Mouse (Mus musculus) heart, postnatal 36 days (tissue): ENCODE measurements around the gene Rnase12. TPM values are rescaled to one million over a fixed set of nuclear protein-coding genes. Genes with fewer than 3 reads are reported as not detected.
"Not testable (repeated sequence)": the region's sequence is repeated elsewhere in the genome, so short reads cannot be mapped to it uniquely, and the experiment has no call there.

Experiments
- DNase-seq, 2 experiments: peaks; one replicate each; pipeline ENCODE4 v3.0.0; 2021 to 2022
- intact Hi-C: fragments of 180-260 bp; cut with DNase I; formaldehyde crosslinking; loops from one replicate; pipeline ENCODE4 v1.15.1; 2025
- total RNA-seq, 2 experiments: library from RNA; stranded (reverse); gene quantifications; 2 replicates each; pipeline ENCODE4 v1.2.3; 2021

Gene Rnase12
- total RNA-seq, 2 experiments from 2014 or later, result not detected

- intact Hi-C loops, result loop anchor here (2.0 kb wide), 1 partner anchor 51 kb away; no protein-coding TSS in a partner anchor
- DNase-seq, result no peak
Observed at GRCm38 (mm10) chr14:51027387-51028155, 29.9 kb downstream of the Rnase12 start.

DNA sequence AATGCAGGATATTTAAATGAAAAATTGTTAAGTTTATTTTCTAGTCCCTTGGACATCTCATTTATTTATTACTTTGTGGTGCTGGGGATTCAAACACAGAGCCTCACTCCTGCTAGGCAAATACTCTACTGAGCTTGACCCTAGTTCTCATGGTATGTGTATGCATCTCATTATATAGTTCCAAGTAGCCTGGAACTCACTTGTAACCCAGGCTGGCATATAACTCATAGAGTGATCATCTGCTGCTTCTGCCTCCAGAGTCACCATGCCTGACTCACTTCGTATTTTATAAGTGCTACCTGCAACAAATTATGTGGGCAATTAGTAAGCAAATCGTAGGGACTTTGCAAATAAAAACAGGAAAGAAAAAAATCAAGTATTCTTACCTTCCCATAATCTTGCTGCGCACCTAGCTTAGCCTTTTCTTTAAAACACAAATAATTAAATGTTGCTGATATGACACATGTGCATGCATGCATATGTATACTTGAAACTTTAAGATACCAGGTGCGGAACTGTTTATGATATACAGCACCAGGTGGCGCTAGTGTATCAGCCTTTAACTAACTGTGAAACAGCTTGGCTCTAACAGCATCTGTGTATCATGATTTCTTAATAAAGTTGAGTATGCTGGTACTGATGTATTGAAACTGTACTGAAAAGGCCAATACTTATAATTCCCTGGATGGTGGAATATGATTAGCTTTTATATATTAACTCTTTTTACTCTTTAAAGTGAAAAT, 30.9 kb downstream of the Rnase12 start:
- DNase-seq, result peak; percentile 64 to 69

GRCm38 (mm10) chr14:51024820-51025219, 32.6 kb downstream of the Rnase12 start:
- intact Hi-C loops, result no loop called here

More for the DNA sequence above, 30.9 kb downstream of the Rnase12 start:
- intact Hi-C loops, result loop anchor here (1.0 to 2.0 kb wide), 3 partner anchors 37 to 72 kb away; no protein-coding TSS in a partner anchor

DNA sequence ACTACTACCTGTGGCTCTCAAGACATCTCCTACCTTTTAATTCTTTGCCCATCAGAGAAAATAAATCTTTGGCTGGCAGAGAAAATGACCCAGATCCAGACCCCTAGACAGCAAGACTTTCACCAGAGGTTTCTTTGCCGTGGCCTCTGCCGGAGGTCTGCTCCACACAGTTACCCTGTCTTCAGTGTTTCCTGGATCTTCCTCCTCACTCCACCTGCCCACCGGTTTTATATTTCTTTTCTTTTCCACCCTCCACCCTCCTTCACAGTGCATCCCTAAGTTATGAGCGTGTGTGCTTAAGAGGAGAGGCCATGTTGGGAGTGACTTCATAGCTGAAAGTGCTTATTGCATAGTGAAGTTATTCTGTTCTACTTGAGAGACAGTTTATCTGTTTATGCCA, 34.0 kb downstream of the Rnase12 start:
- DNase-seq, result no peak
- intact Hi-C loops, result no loop called here

More at GRCm38 (mm10) chr14:51024820-51025219, 32.6 kb downstream of the Rnase12 start:
- no peak for DNase-seq

DNA sequence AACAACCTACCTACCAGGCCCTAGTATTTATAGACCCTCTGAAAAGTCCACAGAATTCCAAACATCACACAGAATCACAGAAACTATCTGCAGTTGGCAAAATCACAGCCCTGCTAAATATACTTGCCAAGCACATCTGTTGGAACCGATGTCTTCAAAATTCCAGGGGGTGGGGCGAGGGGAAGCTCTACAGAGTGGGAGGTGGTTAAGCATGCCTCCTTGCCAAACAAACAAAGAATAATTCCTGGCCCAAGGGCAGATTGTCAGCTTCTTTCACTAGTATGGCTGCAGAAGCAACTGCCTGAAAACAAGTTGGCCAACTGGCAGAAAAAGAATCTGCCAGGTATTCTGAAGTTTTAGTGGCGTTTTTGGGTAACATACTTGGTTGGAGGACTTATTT, 40.2 kb downstream of the Rnase12 start:
- DNase-seq, result peak; percentile 31 to 34
- intact Hi-C loops, result loop anchor here (5.0 kb wide), 1 partner anchor 35 kb away; no protein-coding TSS in a partner anchor

- no peak for DNase-seq
- intact Hi-C loops, result loop anchor here (5.0 kb wide), 1 partner anchor 33 kb away; no protein-coding TSS in a partner anchor
Observed at GRCm38 (mm10) chr14:51015780-51016179, 41.7 kb downstream of the Rnase12 start.

- intact Hi-C loops, result loop anchor here (5.0 kb wide), 1 partner anchor 32 kb away; no protein-coding TSS in a partner anchor
- not testable (repeated sequence) for DNase-seq
Observed at GRCm38 (mm10) chr14:51014724-51015123, 42.7 kb downstream of the Rnase12 start.

GRCm38 (mm10) chr14:51009572-51009971, 47.9 kb downstream of the Rnase12 start:
- intact Hi-C loops, result no loop called here
- no peak for DNase-seq

GRCm38 (mm10) chr14:51008781-51009180, 48.7 kb downstream of the Rnase12 start:
- DNase-seq, result no peak
- intact Hi-C loops, result no loop called here

- peak; percentile 60 to 76 for DNase-seq
- intact Hi-C loops, result no loop called here
Observed at GRCm38 (mm10) chr14:51007914-51008713, 49.3 kb downstream of the Rnase12 start.

DNA sequence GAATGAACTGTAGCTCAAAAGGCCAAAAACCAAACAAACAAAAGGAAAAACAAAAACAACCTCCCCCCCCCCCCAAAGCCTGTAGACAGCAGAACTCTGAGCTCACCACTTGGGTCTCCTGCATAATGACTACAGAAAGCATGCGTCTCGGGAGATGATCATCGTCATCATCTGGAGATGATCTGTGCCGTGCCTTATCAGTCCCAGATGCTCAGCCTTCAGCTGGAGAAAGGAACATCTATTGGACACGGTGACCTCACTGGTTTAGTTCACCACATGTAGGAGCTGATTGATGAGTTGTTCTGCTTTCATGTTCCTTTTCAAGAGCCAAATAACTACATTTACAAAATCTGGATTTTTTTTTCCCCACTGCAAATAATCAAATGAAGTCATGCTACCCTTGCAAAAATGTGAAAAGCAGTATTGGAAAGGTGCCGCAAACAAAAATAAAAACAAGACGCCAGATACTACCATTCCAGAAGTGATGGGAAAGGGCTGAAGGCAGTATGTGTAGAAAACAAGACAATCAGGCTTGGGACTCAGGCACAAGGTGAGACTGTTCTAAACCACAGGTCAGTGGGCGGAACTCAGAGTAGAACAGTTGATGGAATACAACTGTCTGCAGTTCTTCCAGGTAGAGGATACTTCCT, 50.2 kb downstream of the Rnase12 start, which contains the start of gene Rnase10:
Gene Rnase10, plus strand, starts transcription at position 600 of the 650 bp plus-strand sequence.
- intact Hi-C loops, result no loop called here

More for the DNA sequence above, 50.2 kb downstream of the Rnase12 start, which contains the start of gene Rnase10:
- DNase-seq, result no peak

Other genes with a start within 250 kb of the Rnase12 start
- gene Ccnb1ip1, start 249.9 kb downstream of the Rnase12 start, total RNA-seq, result not detected
- 10 to 100 TPM; 14.3 to 15.7 TPM for gene Parp2, start 249.8 kb downstream of the Rnase12 start, total RNA-seq
- 10 to 100 TPM; 10.3 to 13.9 TPM for gene Tep1, start 187.1 kb downstream of the Rnase12 start, total RNA-seq
- 10 to 100 TPM; 27.6 to 43.8 TPM for gene Klhl33, start 160.2 kb downstream of the Rnase12 start, total RNA-seq
- 10 to 100 TPM; 75.7 to 79.2 TPM for gene Osgep, start 132.8 kb downstream of the Rnase12 start, total RNA-seq
- 10 to 100 TPM; 27.7 to 28.1 TPM for gene Apex1, start 132.7 kb downstream of the Rnase12 start, total RNA-seq
- 10 to 100 TPM; 24.5 to 27.2 TPM for gene Pip4p1, start 126.8 kb downstream of the Rnase12 start, total RNA-seq
- 10 to 100 TPM; 12.7 to 14.8 TPM for gene Pnp, start 126.6 kb downstream of the Rnase12 start, total RNA-seq
- 10 to 100 TPM; 10.1 to 10.6 TPM for gene Gm49342, start 113.1 kb downstream of the Rnase12 start, total RNA-seq
- gene Pnp2, start 101.7 kb downstream of the Rnase12 start, total RNA-seq, result under 1 TPM; 0.22 to 0.65 TPM
- gene Rnase10, start 49.9 kb downstream of the Rnase12 start, total RNA-seq, result under 1 TPM; 0.22 to 0.25 TPM
- not detected for gene Rnase9, start 15.8 kb downstream of the Rnase12 start, total RNA-seq
- gene Rnase11, start 7.5 kb downstream of the Rnase12 start, total RNA-seq, result not detected
- gene Olfr750, start 16.8 kb upstream of the Rnase12 start, total RNA-seq, result not detected
- gene Rnase4, start 33.4 kb upstream of the Rnase12 start, total RNA-seq, result 10 to 100 TPM; 58.7 to 61.0 TPM
- gene Ang, start 33.5 kb upstream of the Rnase12 start, total RNA-seq, result 1 to 10 TPM; 7.7 to 9.5 TPM
- not detected for gene Eddm3b, start 56.8 kb upstream of the Rnase12 start, total RNA-seq
- gene Rnase6, start 66.2 kb upstream of the Rnase12 start, total RNA-seq, result under 1 TPM; 0.28 to 0.87 TPM
- 1 to 10 TPM in 1 of 2 experiments, under 1 TPM in 1; 0.80 to 1.1 TPM for gene Rnase1, start 89.1 kb upstream of the Rnase12 start, total RNA-seq
- gene Rnase2b, start 104.6 kb upstream of the Rnase12 start, total RNA-seq, result not detected
- gene Ang2, start 141.5 kb upstream of the Rnase12 start, total RNA-seq, result not detected
- not detected for gene Ear14, start 145.7 kb upstream of the Rnase12 start, total RNA-seq
- 1 to 10 TPM in 1 of 2 experiments, under 1 TPM in 1; 0.81 to 1.4 TPM for gene Rnase2a, start 198.5 kb upstream of the Rnase12 start, total RNA-seq